Mouse (Mus musculus) testis, postnatal 14 days (tissue): ENCODE data around the gene Treml1.
"Not testable (repeated sequence)": the region's sequence is repeated elsewhere in the genome, so short reads cannot be mapped to it uniquely, and the experiment has no call there.

ENCODE experiments used
- DNase-seq: peaks from one replicate; pipeline ENCODE4 v3.0.0; 2021; ENCODE audit warnings: low spot score

The Treml1 gene

GRCm38 (mm10) chr17:48359616-48360015, at the start of gene Treml1:
Gene Treml1 (plus strand): TSS chr17:48359916.
- no peak for DNase-seq

DNA sequence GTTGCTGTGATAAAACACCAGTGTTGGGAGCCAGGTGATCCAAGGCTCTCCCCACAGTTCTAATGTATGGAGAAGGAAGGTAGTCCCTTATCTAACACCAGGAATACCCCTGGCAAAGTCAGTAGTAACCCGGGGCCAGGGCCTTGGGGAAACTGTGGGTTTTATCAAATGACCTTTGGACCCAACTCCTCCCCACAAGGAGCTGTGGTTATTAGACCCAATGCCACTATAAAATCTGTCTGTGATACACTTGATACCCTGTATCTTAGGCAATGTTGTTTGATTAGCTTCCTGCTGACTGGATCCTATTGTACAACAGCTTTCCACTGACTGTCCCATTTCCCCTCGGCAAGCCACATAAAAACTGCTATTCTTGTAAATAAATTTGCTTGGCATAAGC, 47.6 kb upstream of the Treml1 start:
- no peak for DNase-seq

GRCm38 (mm10) chr17:48315905-48316579, 43.7 kb upstream of the Treml1 start, which contains the start of gene B430306N03Rik:
Gene B430306N03Rik (plus strand): TSS chr17:48316141.
- not testable (repeated sequence) for DNase-seq

DNA sequence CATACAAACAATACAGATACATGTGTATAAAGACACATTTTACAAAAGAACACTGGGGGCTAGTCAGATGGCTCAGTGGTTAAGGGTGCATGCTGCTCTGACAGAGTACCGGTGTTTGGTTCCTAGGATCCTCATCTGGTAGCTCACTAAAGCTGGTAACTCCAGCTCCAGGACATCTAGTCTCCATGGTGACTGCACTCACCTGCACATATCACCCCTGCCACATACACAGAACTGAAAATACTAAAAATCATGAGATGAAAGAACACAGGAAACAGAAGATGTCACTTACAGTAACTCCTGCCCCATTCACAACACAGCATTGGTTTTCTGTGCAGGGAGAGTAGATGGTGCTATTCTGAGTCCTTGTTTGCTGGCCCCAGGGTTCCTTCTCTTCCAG, 41.0 kb upstream of the Treml1 start:
- DNase-seq: no peak

GRCm38 (mm10) chr17:48321279-48321678, 38.4 kb upstream of the Treml1 start:
- DNase-seq: no peak

- DNase-seq: no peak
Observed at GRCm38 (mm10) chr17:48323236-48323635, 36.5 kb upstream of the Treml1 start.

DNA sequence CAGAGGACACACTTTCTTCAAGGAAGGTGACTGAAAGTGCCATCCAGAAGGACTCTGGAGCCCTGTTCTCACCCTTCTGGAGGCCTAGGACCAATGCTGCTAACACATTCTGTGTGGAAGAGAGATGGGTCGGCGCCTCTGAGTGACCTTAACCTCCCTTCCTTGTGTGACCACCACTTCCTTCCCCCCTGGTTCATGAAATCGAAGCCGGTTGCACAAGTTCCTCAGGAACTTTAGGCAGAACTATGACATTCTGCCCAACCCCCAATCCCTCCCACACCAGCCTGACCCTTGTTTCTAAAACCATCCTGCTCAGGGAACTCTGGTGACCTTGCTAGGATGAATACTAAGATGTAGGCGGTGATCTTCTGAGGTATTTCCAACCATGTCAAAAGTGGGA, 35.5 kb upstream of the Treml1 start:
- DNase-seq: no peak

DNA sequence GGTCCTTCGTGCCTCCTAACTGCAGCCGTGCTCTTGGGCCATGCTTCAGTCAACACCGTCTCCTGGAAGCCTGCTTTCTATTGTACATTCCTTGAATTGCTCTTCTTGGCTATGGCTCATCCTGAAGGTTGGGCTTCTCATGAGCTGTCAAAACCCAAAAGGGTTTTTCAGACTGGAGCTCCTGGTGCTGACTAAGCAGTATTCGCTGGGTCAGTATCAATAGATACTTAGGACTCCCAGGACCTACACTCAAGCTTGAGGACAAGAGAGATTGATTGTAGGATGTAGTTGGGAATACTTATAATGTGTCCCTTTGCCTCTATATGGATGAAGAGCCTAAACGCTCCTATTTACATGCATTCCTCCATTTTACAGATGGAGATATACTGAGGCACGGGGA, 34.6 kb upstream of the Treml1 start:
- DNase-seq: no peak

DNA sequence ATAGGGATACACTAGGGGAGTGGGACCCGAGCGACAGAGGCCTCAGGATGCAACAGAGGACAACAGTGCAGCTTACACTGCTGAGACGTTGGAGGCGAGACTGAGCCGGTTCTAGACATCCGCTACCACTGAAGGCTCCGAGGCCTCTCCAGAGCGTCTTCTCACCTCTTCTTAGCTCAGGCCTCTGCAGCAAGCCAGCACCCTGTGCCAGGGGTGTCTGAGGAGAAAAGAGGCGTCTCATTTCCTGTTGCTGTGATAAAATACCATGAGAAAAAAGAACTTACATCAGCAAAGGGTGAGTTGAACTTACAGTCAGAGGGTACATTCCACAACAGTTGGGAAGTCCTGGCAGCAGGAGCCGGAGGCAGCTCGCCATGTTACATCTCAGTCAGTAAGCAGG, 34.1 kb upstream of the Treml1 start:
- DNase-seq: no peak

DNA sequence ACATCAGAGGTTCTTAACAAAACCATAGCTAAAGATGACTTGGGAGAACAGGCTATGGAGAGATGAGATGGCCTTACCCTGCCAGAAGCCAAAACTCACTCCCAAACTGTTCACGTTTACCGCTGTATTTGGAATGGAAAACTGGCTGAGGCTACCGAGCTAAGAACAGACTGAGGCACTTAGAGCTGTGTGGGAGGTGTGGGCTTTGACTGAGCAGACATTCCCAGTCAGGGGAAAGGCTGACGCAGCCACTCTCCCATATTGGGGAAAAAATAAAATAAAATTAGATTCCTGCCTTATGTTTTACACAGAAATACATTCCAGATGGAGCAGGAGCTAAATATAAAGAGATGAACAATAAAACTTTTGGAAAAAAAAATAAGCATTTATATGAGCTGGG, 33.1 kb upstream of the Treml1 start:
- DNase-seq: no peak

DNA sequence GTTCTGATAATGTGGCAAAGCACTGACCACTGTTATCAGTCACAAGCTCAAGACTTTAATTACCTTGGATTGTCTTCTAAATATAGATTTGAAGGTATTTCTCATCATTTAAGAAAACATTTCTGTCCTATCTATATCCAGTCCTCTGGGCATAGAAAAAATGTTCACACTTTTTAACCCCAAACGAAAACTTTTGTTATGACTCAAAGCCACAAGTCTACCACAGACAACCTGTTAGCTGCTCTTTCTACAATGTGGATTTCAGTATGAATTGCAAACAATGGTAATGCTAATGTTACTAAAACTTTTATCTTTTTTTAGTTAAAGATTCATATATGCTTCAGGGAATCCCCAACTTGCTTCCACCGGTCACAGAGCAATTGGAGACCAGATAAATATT, 27.2 kb upstream of the Treml1 start:
- DNase-seq: no peak

DNA sequence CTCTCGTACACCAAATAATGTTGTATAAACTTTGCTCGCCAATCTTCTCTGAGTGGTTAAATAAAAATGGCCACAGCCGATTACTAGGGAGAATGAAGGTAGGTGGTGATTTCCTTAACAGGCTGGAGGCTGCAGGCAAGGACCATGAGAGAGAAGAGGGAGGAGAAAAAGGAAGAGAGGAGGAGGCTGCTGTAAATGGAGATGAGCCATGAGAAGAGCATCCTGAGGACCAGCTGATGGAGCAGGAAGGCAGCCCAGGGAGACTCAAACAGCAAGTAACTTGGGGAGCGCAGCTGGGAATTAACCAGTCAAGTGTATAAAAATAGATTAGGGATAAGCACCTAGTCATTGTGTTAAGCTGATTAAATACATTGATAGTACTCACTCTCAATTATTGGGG, 25.5 kb upstream of the Treml1 start:
- DNase-seq: no peak

- peak; percentile 46 for DNase-seq
Observed at GRCm38 (mm10) chr17:48336857-48337256, 22.9 kb upstream of the Treml1 start.

DNA sequence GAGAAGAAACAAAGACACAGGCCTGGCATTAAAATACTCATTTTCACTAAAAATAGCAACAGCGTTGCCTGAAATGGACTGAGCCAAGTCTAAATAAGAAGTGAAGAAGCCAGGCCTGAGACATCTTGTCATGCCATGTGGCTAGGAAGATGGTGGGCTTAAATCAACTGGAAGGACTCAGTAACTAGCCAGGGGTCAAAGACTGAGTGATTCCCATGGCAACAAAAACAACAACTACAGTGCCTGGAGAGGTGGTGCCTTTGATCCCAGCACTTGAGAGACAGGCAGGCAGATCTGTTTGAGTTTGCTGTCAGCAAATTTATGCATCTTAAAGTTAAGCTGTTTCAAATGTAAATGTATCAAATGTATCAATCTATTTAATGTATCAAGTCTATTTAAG, 19.4 kb upstream of the Treml1 start:
- DNase-seq: no peak

GRCm38 (mm10) chr17:48341947-48342346, 17.8 kb upstream of the Treml1 start:
- no peak for DNase-seq

DNA sequence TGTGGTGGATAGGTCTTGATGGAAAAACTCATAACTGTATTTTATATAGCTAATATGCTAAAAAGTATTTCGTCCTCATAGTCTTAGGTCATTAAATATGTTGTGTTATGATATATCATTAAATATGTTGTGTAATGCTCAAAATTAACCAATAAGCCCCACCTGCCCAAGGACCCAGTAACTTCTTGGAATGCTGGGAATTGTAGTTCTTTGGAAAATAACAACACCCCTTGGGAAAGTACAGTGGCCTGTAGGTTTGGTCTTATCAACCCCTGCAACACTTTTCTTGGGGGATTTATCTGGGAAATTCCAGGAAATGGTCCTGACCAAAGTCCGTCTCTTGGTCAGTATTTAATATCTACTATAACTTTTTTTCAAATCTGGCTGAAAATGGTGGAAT, 16.7 kb upstream of the Treml1 start:
- DNase-seq: no peak

DNA sequence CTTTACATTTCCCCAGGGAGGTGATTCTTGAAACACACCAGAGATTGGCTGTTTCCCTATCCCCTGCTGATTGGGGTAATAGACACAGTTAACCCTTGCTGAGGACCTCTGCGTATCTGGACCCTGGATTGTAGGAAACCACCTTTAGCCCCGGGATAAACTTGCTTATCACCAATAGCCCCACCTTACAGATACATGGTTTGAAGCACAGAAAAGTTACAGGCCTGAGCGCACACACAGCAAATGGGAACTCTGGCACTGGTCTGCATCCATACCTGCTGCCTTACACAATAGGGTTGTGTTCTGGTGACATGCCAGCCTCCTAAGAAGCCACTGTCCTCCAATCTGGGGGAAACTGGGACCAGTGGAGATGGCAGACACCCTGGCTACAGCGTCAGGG, 13.9 kb upstream of the Treml1 start:
- DNase-seq: no peak

DNA sequence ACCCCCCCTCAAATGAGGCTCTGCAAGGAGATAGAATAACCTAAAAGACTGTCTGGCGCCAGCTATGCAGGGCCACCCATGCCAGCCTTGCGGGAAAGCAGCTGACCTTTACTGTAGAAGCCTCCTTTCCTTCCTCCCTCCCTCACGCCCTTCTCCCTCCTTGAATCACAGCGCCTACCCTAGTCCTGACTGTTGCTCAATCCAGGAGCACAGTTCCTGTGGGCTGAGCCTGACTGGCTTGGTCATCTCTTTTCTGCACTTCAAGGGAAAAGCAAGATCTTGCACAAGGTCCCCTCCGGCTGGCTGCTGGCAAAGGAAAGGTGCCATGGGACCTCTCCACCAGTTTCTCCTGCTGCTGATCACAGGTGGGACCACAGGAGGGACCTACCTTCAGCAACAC, 13.5 kb upstream of the Treml1 start, which contains the start of gene Trem2:
Gene Trem2 (plus strand): TSS at position 171 of the 400 bp plus-strand sequence.
- no peak for DNase-seq

DNA sequence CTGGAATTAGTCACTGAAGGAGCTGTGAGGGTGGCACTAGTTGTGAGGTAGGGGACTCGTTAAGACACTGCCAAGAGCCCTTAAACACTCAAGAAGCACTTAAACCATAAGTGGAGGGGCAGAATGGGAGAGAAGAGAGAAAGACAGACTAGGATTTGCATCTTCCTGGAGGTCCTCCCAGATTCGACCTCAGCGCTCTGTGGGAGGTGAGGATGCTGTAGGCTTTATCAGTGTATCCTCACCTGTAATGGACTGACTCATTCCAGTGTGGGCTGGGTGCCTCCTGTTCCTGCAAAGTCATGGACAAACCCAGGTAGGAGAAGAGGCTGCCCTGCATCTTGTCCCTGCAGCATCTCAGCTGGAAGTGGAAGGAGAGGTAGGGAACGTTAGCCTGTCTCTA, 12.9 kb upstream of the Treml1 start:
- no peak for DNase-seq

GRCm38 (mm10) chr17:48347287-48347686, 12.4 kb upstream of the Treml1 start:
- no peak for DNase-seq

- DNase-seq: no peak
Observed at GRCm38 (mm10) chr17:48350681-48351193, 9.0 kb upstream of the Treml1 start.

DNA sequence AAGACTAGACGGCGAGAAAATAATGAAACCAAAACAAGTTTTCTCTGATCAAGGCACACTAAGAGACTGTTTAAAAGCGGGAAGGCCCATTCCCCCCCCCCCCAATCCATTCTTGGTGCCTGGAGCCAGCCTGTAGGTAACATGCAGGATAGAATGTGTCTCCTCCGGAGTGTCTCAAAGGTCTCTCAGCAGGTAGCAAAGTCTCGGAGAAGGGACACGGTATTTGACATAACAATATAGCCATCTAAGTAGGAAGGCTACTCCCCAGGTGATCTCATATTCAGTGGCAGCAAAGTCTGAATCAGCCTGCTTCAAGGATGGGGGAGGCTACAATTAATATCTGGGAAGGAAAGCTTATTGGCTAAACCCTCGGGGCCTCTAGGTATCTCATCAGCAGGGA, 6.7 kb upstream of the Treml1 start:
- DNase-seq: not testable (repeated sequence)

GRCm38 (mm10) chr17:48355822-48356221, 3.9 kb upstream of the Treml1 start:
- no peak for DNase-seq

DNA sequence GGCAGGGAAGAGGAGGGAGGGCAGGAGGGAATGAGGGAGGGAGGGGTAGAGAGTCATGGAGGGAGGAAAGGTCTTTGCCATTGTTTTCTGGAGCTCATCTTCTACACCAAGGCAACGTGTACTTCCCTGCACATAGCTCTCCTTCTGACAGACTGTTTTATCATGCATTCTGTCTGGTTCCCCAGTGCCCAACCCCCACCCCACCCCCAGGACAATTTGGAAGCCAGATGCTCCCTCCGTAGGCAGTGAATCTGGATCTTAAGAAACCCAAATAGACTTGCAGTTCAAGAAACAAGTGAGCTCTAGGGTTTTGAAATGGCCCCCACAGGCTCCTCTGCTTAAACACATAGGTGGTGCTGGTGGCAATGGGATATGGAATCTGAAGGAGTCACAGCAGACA, 1.8 kb upstream of the Treml1 start:
- no peak for DNase-seq
